Mouse (Mus musculus): Measurements from ENCODE around the gene Rab4a. TPM values are rescaled to one million over a fixed set of nuclear protein-coding genes. Genes with fewer than 3 reads are reported as not detected.

Gene Rab4a
- polyA plus RNA-seq, 1 experiment from 2014 or later = 65.9 TPM

- no peaks in the 10 kb centered on the region for H3K27me3 ChIP-seq (replicated peaks; ENCODE audit: control insufficient read depth, insufficient read depth, low read length)
- peaks cover 16% of the 10 kb centered on the region for H3K36me3 ChIP-seq (ENCODE audit: control insufficient read depth, insufficient read depth, low read length)
- H3K27ac ChIP-seq (ENCODE audit: low read depth, low read length) = peak overlapping the region; percentile 83
- ATAC-seq (replicated peaks; ENCODE audit: low FRiP score) = no peak
- H3K4me3 ChIP-seq (ENCODE audit: low read depth, low read length) = no peak overlapping the region
- H3K4me2 ChIP-seq = peak overlapping the region; percentile 19
- H3K9ac ChIP-seq (ENCODE audit: low read depth, low read length) = no peak overlapping the region
- peaks cover 54% of the 10 kb centered on the region for H3K4me1 ChIP-seq (replicated peaks; ENCODE audit: control insufficient read depth, insufficient read depth, low read length)
- 75% methylated on average over 10 of the region's 10 CpGs for WGBS
- DNase-seq (ENCODE audit: low spot score) = no peak
- H3K9me3 ChIP-seq (ENCODE audit: control insufficient read depth, low read length) = 0 out of 2 replicates have a peak, but pooled peaks cover 2% of the 10 kb centered on the region
Measured at GRCm38 (mm10) chr8:123823111-123823510, 17.3 kb downstream of the Rab4a start.

GRCm38 (mm10) chr8:123823532-123824123 is 17.8 kb downstream of the Rab4a start:
- WGBS = 59% methylated on average over 18 of the region's 18 CpGs
- H3K27me3 ChIP-seq (replicated peaks; ENCODE audit: control insufficient read depth, insufficient read depth, low read length) = no peaks in the 10 kb centered on the region
- H3K36me3 ChIP-seq (ENCODE audit: control insufficient read depth, insufficient read depth, low read length) = peaks cover 19% of the 10 kb centered on the region
- ATAC-seq (replicated peaks; ENCODE audit: low FRiP score) (peak; percentile 59; the same call in 1 of the 2 replicates), DNase-seq (ENCODE audit: low spot score) (no peak)
- 0 out of 2 replicates have a peak, but pooled peaks cover 2% of the 10 kb centered on the region for H3K9me3 ChIP-seq (ENCODE audit: control insufficient read depth, low read length)
- H3K27ac ChIP-seq (ENCODE audit: low read depth, low read length) = peak overlapping the region; percentile 83
- H3K9ac ChIP-seq (ENCODE audit: low read depth, low read length) = no peak overlapping the region
- H3K4me1 ChIP-seq (replicated peaks; ENCODE audit: control insufficient read depth, insufficient read depth, low read length) = peaks cover 51% of the 10 kb centered on the region
- H3K4me3 ChIP-seq (ENCODE audit: low read depth, low read length) = no peak overlapping the region
- peak overlapping the region; percentile 19 for H3K4me2 ChIP-seq

- ATAC-seq (replicated peaks; ENCODE audit: low FRiP score) (peak; percentile 46; the same call in 1 of the 2 replicates), DNase-seq (ENCODE audit: low spot score) (no peak)
- peaks cover 31% of the 10 kb centered on the region for H3K36me3 ChIP-seq (ENCODE audit: control insufficient read depth, insufficient read depth, low read length)
- 0 out of 2 replicates have a peak, but pooled peaks cover 2% of the 10 kb centered on the region for H3K9me3 ChIP-seq (ENCODE audit: control insufficient read depth, low read length)
- H3K9ac ChIP-seq (ENCODE audit: low read depth, low read length) = no peak overlapping the region
- no peak overlapping the region for H3K27ac ChIP-seq (ENCODE audit: low read depth, low read length)
- H3K4me3 ChIP-seq (ENCODE audit: low read depth, low read length) = no peak overlapping the region
- no peaks in the 10 kb centered on the region for H3K27me3 ChIP-seq (replicated peaks; ENCODE audit: control insufficient read depth, insufficient read depth, low read length)
- WGBS = 69% methylated on average over 9 of the region's 9 CpGs
- H3K4me1 ChIP-seq (replicated peaks; ENCODE audit: control insufficient read depth, insufficient read depth, low read length) = peaks cover 30% of the 10 kb centered on the region
- H3K4me2 ChIP-seq = no peak overlapping the region
Measured at GRCm38 (mm10) chr8:123826001-123826400, 20.2 kb downstream of the Rab4a start.

GRCm38 (mm10) chr8:123826758-123827157 is 21.0 kb downstream of the Rab4a start:
- Histone ChIP-seq H3K36me3 (ENCODE audit: control insufficient read depth, insufficient read depth, low read length) (peaks cover 32% of the 10 kb centered on the region), H3K27ac (ENCODE audit: low read depth, low read length) (no peak overlapping the region), H3K9ac (ENCODE audit: low read depth, low read length) (no peak overlapping the region), H3K4me2 (no peak overlapping the region), H3K4me3 (ENCODE audit: low read depth, low read length) (no peak overlapping the region), H3K9me3 (ENCODE audit: control insufficient read depth, low read length) (0 out of 2 replicates have a peak, but pooled peaks cover 2% of the 10 kb centered on the region), H3K4me1 (replicated peaks; ENCODE audit: control insufficient read depth, insufficient read depth, low read length) (peaks cover 24% of the 10 kb centered on the region), H3K27me3 (replicated peaks; ENCODE audit: control insufficient read depth, insufficient read depth, low read length) (no peaks in the 10 kb centered on the region)
- 86% methylated on average over 7 of the region's 7 CpGs for WGBS
- ATAC-seq (replicated peaks; ENCODE audit: low FRiP score) (no peak), DNase-seq (ENCODE audit: low spot score) (no peak)

DNA sequence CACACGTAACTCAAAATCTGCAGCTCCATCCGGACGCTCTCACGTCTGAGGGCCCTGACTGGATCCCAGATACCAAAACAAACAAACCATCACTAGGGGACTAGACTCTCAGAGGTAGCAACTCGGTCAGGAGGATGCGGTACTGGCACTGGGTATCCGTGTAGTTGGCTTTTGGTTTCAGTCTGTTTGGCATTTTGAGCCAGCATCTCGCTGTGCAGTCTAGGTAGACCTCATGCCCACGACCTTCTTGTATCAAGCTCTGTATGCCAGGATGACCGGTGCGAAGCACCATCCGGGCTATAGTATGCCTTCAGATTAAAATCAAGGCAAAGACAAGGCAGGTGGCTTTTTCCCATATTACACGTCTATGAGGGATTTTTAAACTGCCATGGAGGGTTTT is 21.7 kb downstream of the Rab4a start:
- Histone ChIP-seq H3K9ac (ENCODE audit: low read depth, low read length) (no peak overlapping the region), H3K9me3 (ENCODE audit: control insufficient read depth, low read length) (0 out of 2 replicates have a peak, but pooled peaks cover 2% of the 10 kb centered on the region), H3K4me1 (replicated peaks; ENCODE audit: control insufficient read depth, insufficient read depth, low read length) (peaks cover 21% of the 10 kb centered on the region), H3K4me2 (no peak overlapping the region), H3K36me3 (ENCODE audit: control insufficient read depth, insufficient read depth, low read length) (peaks cover 36% of the 10 kb centered on the region), H3K27me3 (replicated peaks; ENCODE audit: control insufficient read depth, insufficient read depth, low read length) (no peaks in the 10 kb centered on the region), H3K4me3 (ENCODE audit: low read depth, low read length) (no peak overlapping the region), H3K27ac (ENCODE audit: low read depth, low read length) (no peak overlapping the region)
- WGBS = 89% methylated on average over 13 of the region's 13 CpGs
- no peak for ATAC-seq (replicated peaks; ENCODE audit: low FRiP score)
- DNase-seq (ENCODE audit: low spot score) = no peak

GRCm38 (mm10) chr8:123832757-123833156 is 27.0 kb downstream of the Rab4a start:
- Histone ChIP-seq H3K4me3 (ENCODE audit: low read depth, low read length) (no peak overlapping the region), H3K27me3 (replicated peaks; ENCODE audit: control insufficient read depth, insufficient read depth, low read length) (no peaks in the 10 kb centered on the region), H3K36me3 (ENCODE audit: control insufficient read depth, insufficient read depth, low read length) (peaks cover 46% of the 10 kb centered on the region), H3K4me2 (no peak overlapping the region), H3K9me3 (ENCODE audit: control insufficient read depth, low read length) (no peaks in the 10 kb centered on the region), H3K9ac (ENCODE audit: low read depth, low read length) (no peak overlapping the region), H3K4me1 (replicated peaks; ENCODE audit: control insufficient read depth, insufficient read depth, low read length) (no peaks in the 10 kb centered on the region), H3K27ac (ENCODE audit: low read depth, low read length) (no peak overlapping the region)
- WGBS = 94% methylated on average over 4 of the region's 4 CpGs
- ATAC-seq (replicated peaks; ENCODE audit: low FRiP score) = no peak
- DNase-seq (ENCODE audit: low spot score) = no peak

DNA sequence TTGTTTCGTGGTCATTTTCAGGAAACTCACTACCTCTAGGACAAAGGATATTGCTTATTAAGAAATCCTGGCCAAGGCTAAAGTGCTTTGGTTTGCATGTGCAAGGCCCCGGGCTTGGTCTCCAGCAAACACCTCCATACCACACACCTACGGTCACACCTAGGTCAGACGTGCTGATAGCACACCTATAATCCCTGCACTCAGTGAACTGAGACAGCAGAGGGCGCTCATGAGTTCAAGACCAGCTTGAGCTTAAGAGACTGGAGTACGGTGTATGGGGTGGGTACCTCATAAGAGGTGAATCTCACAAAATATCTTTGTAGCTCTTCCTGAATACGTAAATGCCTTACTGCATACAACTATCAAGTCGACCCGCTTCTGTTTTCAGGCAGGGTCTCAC is 29.7 kb downstream of the Rab4a start:
- no peak for DNase-seq (ENCODE audit: low spot score)
- Histone ChIP-seq H3K27me3 (replicated peaks; ENCODE audit: control insufficient read depth, insufficient read depth, low read length) (no peaks in the 10 kb centered on the region), H3K9ac (ENCODE audit: low read depth, low read length) (no peak overlapping the region), H3K27ac (ENCODE audit: low read depth, low read length) (no peak overlapping the region), H3K36me3 (ENCODE audit: control insufficient read depth, insufficient read depth, low read length) (peaks cover 32% of the 10 kb centered on the region), H3K9me3 (ENCODE audit: control insufficient read depth, low read length) (no peaks in the 10 kb centered on the region), H3K4me2 (no peak overlapping the region), H3K4me1 (replicated peaks; ENCODE audit: control insufficient read depth, insufficient read depth, low read length) (no peaks in the 10 kb centered on the region), H3K4me3 (ENCODE audit: low read depth, low read length) (no peak overlapping the region)
- ATAC-seq (replicated peaks; ENCODE audit: low FRiP score) = no peak; the same call in 1 of the 2 replicates
- 59% methylated on average over 9 of the region's 9 CpGs for WGBS

DNA sequence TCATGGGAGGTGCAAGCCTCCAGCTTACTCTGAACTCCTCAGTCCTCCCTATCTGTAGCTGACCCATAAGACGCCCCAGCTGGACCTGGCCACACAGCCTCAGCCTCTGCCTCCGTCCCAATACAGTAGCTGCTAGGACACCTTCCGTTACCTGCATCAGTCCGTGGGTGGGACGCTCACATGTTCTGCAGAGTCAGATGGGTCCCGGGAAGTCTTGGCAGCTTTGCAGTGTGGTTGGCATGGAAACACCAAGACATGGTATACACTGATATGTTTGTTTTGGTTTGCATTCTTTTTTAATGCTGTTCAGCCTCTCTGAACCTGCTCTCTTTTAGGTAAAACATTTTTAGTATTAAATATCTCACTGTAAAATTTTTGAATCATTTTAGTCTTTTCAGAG is 30.6 kb downstream of the Rab4a start:
- DNase-seq (ENCODE audit: low spot score) (no peak), ATAC-seq (replicated peaks; ENCODE audit: low FRiP score) (no peak)
- no peak overlapping the region for H3K27ac ChIP-seq (ENCODE audit: low read depth, low read length)
- H3K9me3 ChIP-seq (ENCODE audit: control insufficient read depth, low read length) = no peaks in the 10 kb centered on the region
- H3K4me2 ChIP-seq = no peak overlapping the region
- 85% methylated on average over 6 of the region's 6 CpGs for WGBS
- no peaks in the 10 kb centered on the region for H3K4me1 ChIP-seq (replicated peaks; ENCODE audit: control insufficient read depth, insufficient read depth, low read length)
- H3K4me3 ChIP-seq (ENCODE audit: low read depth, low read length) = no peak overlapping the region
- H3K9ac ChIP-seq (ENCODE audit: low read depth, low read length) = no peak overlapping the region
- peaks cover 30% of the 10 kb centered on the region for H3K36me3 ChIP-seq (ENCODE audit: control insufficient read depth, insufficient read depth, low read length)
- H3K27me3 ChIP-seq (replicated peaks; ENCODE audit: control insufficient read depth, insufficient read depth, low read length) = no peaks in the 10 kb centered on the region

GRCm38 (mm10) chr8:123838496-123838895 is 32.7 kb downstream of the Rab4a start:
- WGBS = 63% methylated on average over 9 of the region's 9 CpGs
- no peak overlapping the region for H3K4me3 ChIP-seq (ENCODE audit: low read depth, low read length)
- no peak for DNase-seq (ENCODE audit: low spot score)
- H3K4me1 ChIP-seq (replicated peaks; ENCODE audit: control insufficient read depth, insufficient read depth, low read length) = no peaks in the 10 kb centered on the region
- H3K4me2 ChIP-seq = no peak overlapping the region
- ATAC-seq (replicated peaks; ENCODE audit: low FRiP score) = no peak
- H3K27me3 ChIP-seq (replicated peaks; ENCODE audit: control insufficient read depth, insufficient read depth, low read length) = no peaks in the 10 kb centered on the region
- no peaks in the 10 kb centered on the region for H3K9me3 ChIP-seq (ENCODE audit: control insufficient read depth, low read length)
- no peak overlapping the region for H3K27ac ChIP-seq (ENCODE audit: low read depth, low read length)
- peaks cover 16% of the 10 kb centered on the region for H3K36me3 ChIP-seq (ENCODE audit: control insufficient read depth, insufficient read depth, low read length)
- H3K9ac ChIP-seq (ENCODE audit: low read depth, low read length) = no peak overlapping the region

All from liver, embryonic 11.5 days (tissue).